8 mouse cellular contexts compared by ENCODE assay signal in the genomic region with DNA sequence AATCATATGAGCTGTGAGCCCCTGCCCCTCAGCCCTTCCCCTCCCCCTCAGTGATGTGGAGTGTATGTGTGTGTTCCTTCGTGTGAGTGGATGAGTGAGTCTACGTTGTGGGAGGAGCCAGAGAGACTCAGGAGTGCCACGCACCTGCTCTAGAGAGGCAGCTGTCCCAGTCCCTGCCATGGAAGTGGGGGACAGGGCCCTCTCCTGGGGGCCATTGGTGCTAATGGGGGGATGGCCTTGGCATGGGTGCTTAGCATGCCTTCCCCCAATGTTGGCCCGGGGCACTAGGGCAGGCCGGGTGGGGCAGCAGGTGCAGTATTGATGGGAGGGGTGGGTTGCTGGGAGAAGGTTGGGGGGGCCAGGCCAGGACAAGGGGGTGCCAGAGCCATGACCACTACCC. TPM values are rescaled to one million over a fixed set of nuclear protein-coding genes. Genes with fewer than 3 reads are reported as not detected.
A peak's percentile ranks its signal among the peaks of the same experiment; 100 is the strongest.
DNase-seq lines count a peak whose midpoint lies in the region; ATAC-seq and TF ChIP-seq lines count a peak whose summit lies in the region.

No protein-coding gene starts in this region.

- H3K36me3 ChIP-seq in neural tube, embryonic 11.5 days (ENCODE audit: control insufficient read depth, insufficient read depth, low read length): peaks cover 2% of the 10 kb centered on the region; the same call in 1 of the 2 replicates
- H3K36me3 ChIP-seq in intestine, postnatal 0 days (ENCODE audit: control insufficient read depth, insufficient read depth): peaks cover 65% of the 10 kb centered on the region
- peaks cover 61% of the 10 kb centered on the region for H3K36me3 ChIP-seq in neural tube, embryonic 15.5 days

- H3K9me3 ChIP-seq in neural tube, embryonic 11.5 days (ENCODE audit: control insufficient read depth, low read length): no peaks in the 10 kb centered on the region
- no peaks in the 10 kb centered on the region for H3K9me3 ChIP-seq in intestine, postnatal 0 days (ENCODE audit: control insufficient read depth)
- H3K9me3 ChIP-seq in neural tube, embryonic 15.5 days (replicated peaks): no peaks in the 10 kb centered on the region

- 50% methylated on average over 5 of the region's 5 CpGs for WGBS in neural tube, embryonic 11.5 days
- 45% methylated on average over 5 of the region's 5 CpGs for WGBS in intestine, postnatal 0 days
- WGBS in neural tube, embryonic 15.5 days: 23% methylated on average over 5 of the region's 5 CpGs

- TF ChIP-seq CTCF in intestine, postnatal 0 days (IDR thresholded peaks at IDR 0.05; ENCODE audit: low read depth): no peak

- H3K27ac ChIP-seq in neural tube, embryonic 11.5 days (ENCODE audit: low read depth, low read length): 0 out of 2 replicates have a peak overlapping the region, but pooled peaks have one; percentile 39
- H3K27ac ChIP-seq in intestine, postnatal 0 days (ENCODE audit: low read depth, low read length): no peak overlapping the region
- H3K27ac ChIP-seq in neural tube, embryonic 15.5 days (replicated peaks): peak overlapping the region; percentile 60; the same call in 1 of the 2 replicates

- DNase-seq in cerebellum, adult 9-11 months: peak; percentile 70
- DNase-seq in cerebellum, adult 9-10 months: no peak
- no peak for DNase-seq in neural tube, embryonic 11.5 days (ENCODE audit: low spot score)
- DNase-seq in neural tube, embryonic 10.5 days (ENCODE audit: extremely low spot score, low spot score): no peak
- DNase-seq in spleen, postnatal 14 days (ENCODE audit: low spot score in 2 of 2): no peak
- DNase-seq in layer of hippocampus, postnatal 36 days: no peak

- H3K4me3 ChIP-seq in neural tube, embryonic 11.5 days (ENCODE audit: low read depth, low read length): no peak overlapping the region
- no peak overlapping the region for H3K4me3 ChIP-seq in intestine, postnatal 0 days (ENCODE audit: low read depth, low read length)
- no peak overlapping the region for H3K4me3 ChIP-seq in neural tube, embryonic 15.5 days (replicated peaks)

- H3K4me2 ChIP-seq in neural tube, embryonic 11.5 days (ENCODE audit: low read depth): peak overlapping the region; percentile 5; the same call in 1 of the 2 replicates
- 0 out of 2 replicates have a peak overlapping the region, but pooled peaks have one; percentile 9 for H3K4me2 ChIP-seq in intestine, postnatal 0 days (replicated peaks; ENCODE audit: low read depth)
- 0 out of 2 replicates have a peak overlapping the region, but pooled peaks have one; percentile 7 for H3K4me2 ChIP-seq in neural tube, embryonic 15.5 days

- peaks cover 27% of the 10 kb centered on the region for H3K4me1 ChIP-seq in neural tube, embryonic 11.5 days (ENCODE audit: control insufficient read depth, insufficient read depth, low read length)
- 0 out of 2 replicates have a peak, but pooled peaks cover 4% of the 10 kb centered on the region for H3K4me1 ChIP-seq in intestine, postnatal 0 days (replicated peaks; ENCODE audit: control insufficient read depth, insufficient read depth, low read length)
- peaks cover 43% of the 10 kb centered on the region for H3K4me1 ChIP-seq in neural tube, embryonic 15.5 days

- H3K27me3 ChIP-seq in neural tube, embryonic 11.5 days (ENCODE audit: control insufficient read depth, insufficient read depth, low read length): no peaks in the 10 kb centered on the region
- no peaks in the 10 kb centered on the region for H3K27me3 ChIP-seq in intestine, postnatal 0 days (replicated peaks; ENCODE audit: control insufficient read depth, insufficient read depth, low read length)
- H3K27me3 ChIP-seq in neural tube, embryonic 15.5 days (replicated peaks): no peaks in the 10 kb centered on the region

- peak overlapping the region; percentile 26; the same call in 1 of the 2 replicates for H3K9ac ChIP-seq in neural tube, embryonic 11.5 days (ENCODE audit: low read length)
- H3K9ac ChIP-seq in intestine, postnatal 0 days (ENCODE audit: low read depth, low read length): no peak overlapping the region
- H3K9ac ChIP-seq in neural tube, embryonic 15.5 days (replicated peaks): no peak overlapping the region; the same call in 1 of the 2 replicates

- ATAC-seq in neural tube, embryonic 11.5 days (ENCODE audit: insufficient read depth, low FRiP score, low TSS enrichment): peak; percentile 7; the same call in 1 of the 2 replicates
- no peak for ATAC-seq in intestine, postnatal 0 days
- ATAC-seq in neural tube, embryonic 15.5 days (ENCODE audit: low FRiP score): 0 out of 2 replicates have a peak, but pooled peaks have one; percentile 6

RNA-seq across cellular contexts. Expression of a gene that starts 8.3 kb away (rescaled TPM):
- 1.5 and 1.9 TPM in 2 replicates for polyA plus RNA-seq in neural tube, embryonic 11.5 days (2014; fragmentation: Nextera tagmentation; extraction: Ambion mirVana)
- polyA plus RNA-seq in intestine, postnatal 0 days (2015; fragmentation: Nextera tagmentation; extraction: Ambion mirVana): 4.1 and 5.1 TPM in 2 replicates
- polyA plus RNA-seq in neural tube, embryonic 15.5 days (2015; fragmentation: Nextera tagmentation; extraction: Ambion mirVana): 3.8 and 4.0 TPM in 2 replicates
- total RNA-seq in layer of hippocampus, postnatal 36 days (2021): 10 to 100 TPM; 59.1 to 78.4 TPM

RNA-seq across cellular contexts. Expression of a gene that starts 26.4 kb away (rescaled TPM):
- polyA plus RNA-seq in neural tube, embryonic 11.5 days (2014; fragmentation: Nextera tagmentation; extraction: Ambion mirVana): 32.0 and 34.7 TPM in 2 replicates
- 32.4 and 39.1 TPM in 2 replicates for polyA plus RNA-seq in intestine, postnatal 0 days (2015; fragmentation: Nextera tagmentation; extraction: Ambion mirVana)
- 104 and 125 TPM in 2 replicates for polyA plus RNA-seq in neural tube, embryonic 15.5 days (2015; fragmentation: Nextera tagmentation; extraction: Ambion mirVana)
- total RNA-seq in layer of hippocampus, postnatal 36 days (2021): 100 to 1,000 TPM; 956 to 985 TPM

RNA-seq across cellular contexts. Expression of a gene that starts 28.5 kb away (rescaled TPM):
- 24.1 and 24.2 TPM in 2 replicates for polyA plus RNA-seq in neural tube, embryonic 11.5 days (2014; fragmentation: Nextera tagmentation; extraction: Ambion mirVana)
- 12.6 and 15.1 TPM in 2 replicates for polyA plus RNA-seq in intestine, postnatal 0 days (2015; fragmentation: Nextera tagmentation; extraction: Ambion mirVana)
- 27.5 and 30.1 TPM in 2 replicates for polyA plus RNA-seq in neural tube, embryonic 15.5 days (2015; fragmentation: Nextera tagmentation; extraction: Ambion mirVana)
- 100 to 1,000 TPM; 185 to 187 TPM for total RNA-seq in layer of hippocampus, postnatal 36 days (2021)

RNA-seq across cellular contexts. Expression of a gene that starts 37.6 kb away (rescaled TPM):
- polyA plus RNA-seq in neural tube, embryonic 11.5 days (2014; fragmentation: Nextera tagmentation; extraction: Ambion mirVana): 67.6 and 74.5 TPM in 2 replicates
- 14.7 and 18.5 TPM in 2 replicates for polyA plus RNA-seq in intestine, postnatal 0 days (2015; fragmentation: Nextera tagmentation; extraction: Ambion mirVana)
- 59.6 and 60.9 TPM in 2 replicates for polyA plus RNA-seq in neural tube, embryonic 15.5 days (2015; fragmentation: Nextera tagmentation; extraction: Ambion mirVana)
- 100 to 1,000 TPM; 127 to 140 TPM for total RNA-seq in layer of hippocampus, postnatal 36 days (2021)

RNA-seq across cellular contexts. Expression of a gene that starts 37.9 kb away (rescaled TPM):
- polyA plus RNA-seq in neural tube, embryonic 11.5 days (2014; fragmentation: Nextera tagmentation; extraction: Ambion mirVana): 55.4 and 59.4 TPM in 2 replicates
- polyA plus RNA-seq in intestine, postnatal 0 days (2015; fragmentation: Nextera tagmentation; extraction: Ambion mirVana): 10.8 and 12.4 TPM in 2 replicates
- polyA plus RNA-seq in neural tube, embryonic 15.5 days (2015; fragmentation: Nextera tagmentation; extraction: Ambion mirVana): 44.3 and 46.8 TPM in 2 replicates
- total RNA-seq in layer of hippocampus, postnatal 36 days (2021): 10 to 100 TPM; 52.2 to 61.2 TPM
